Mouse (Mus musculus): Measurements from ENCODE around the gene Pced1a. TPM values are rescaled to one million over a fixed set of nuclear protein-coding genes. Genes with fewer than 3 reads are reported as not detected.

The Pced1a gene
- polyA plus RNA-seq, 1 experiment from 2014 or later: 15.9 TPM

- 56% methylated on average over 3 of the region's 3 CpGs for WGBS
- H3K4me2 ChIP-seq: peak overlapping the region; percentile 82
- peaks cover 33% of the 10 kb centered on the region for H3K4me1 ChIP-seq
- H3K9me3 ChIP-seq: no peaks in the 10 kb centered on the region
- H3K27me3 ChIP-seq: peaks cover 17% of the 10 kb centered on the region; the same call in 1 of the 2 replicates
- H3K9ac ChIP-seq: no peak overlapping the region
- no peaks in the 10 kb centered on the region for H3K36me3 ChIP-seq
- H3K27ac ChIP-seq: no peak overlapping the region
- H3K4me3 ChIP-seq: peak overlapping the region; percentile 94; the same call in 1 of the 2 replicates
- ATAC-seq (ENCODE audit: borderline replicate concordance, extremely low read depth, low FRiP score, low TSS enrichment): no peak
Observed at GRCm38 (mm10) chr2:130451727-130452090, 27.2 kb upstream of the Pced1a start.

GRCm38 (mm10) chr2:130451086-130451726, 26.7 kb upstream of the Pced1a start:
- Histone ChIP-seq H3K27ac (no peak overlapping the region), H3K9ac (peak overlapping the region; percentile 83), H3K27me3 (peaks cover 17% of the 10 kb centered on the region; the same call in 1 of the 2 replicates), H3K9me3 (no peaks in the 10 kb centered on the region), H3K4me1 (peaks cover 31% of the 10 kb centered on the region), H3K36me3 (no peaks in the 10 kb centered on the region), H3K4me3 (peak overlapping the region; percentile 94), H3K4me2 (peak overlapping the region; percentile 82)
- WGBS: 63% methylated on average over 14 of the region's 14 CpGs
- ATAC-seq (ENCODE audit: borderline replicate concordance, extremely low read depth, low FRiP score, low TSS enrichment): no peak

GRCm38 (mm10) chr2:130450434-130450796, 25.9 kb upstream of the Pced1a start:
- peak; percentile 84 for ATAC-seq (ENCODE audit: borderline replicate concordance, extremely low read depth, low FRiP score, low TSS enrichment)
- peaks cover 29% of the 10 kb centered on the region for H3K4me1 ChIP-seq
- H3K9ac ChIP-seq: peak overlapping the region; percentile 83
- H3K4me3 ChIP-seq: peak overlapping the region; percentile 94
- H3K4me2 ChIP-seq: peak overlapping the region; percentile 82
- H3K27me3 ChIP-seq: peaks cover 17% of the 10 kb centered on the region; the same call in 1 of the 2 replicates
- H3K36me3 ChIP-seq: no peaks in the 10 kb centered on the region
- H3K27ac ChIP-seq: peak overlapping the region; percentile 81
- under 1% methylated on average over 47 of the region's 47 CpGs for WGBS
- no peaks in the 10 kb centered on the region for H3K9me3 ChIP-seq

- Histone ChIP-seq H3K36me3 (no peaks in the 10 kb centered on the region), H3K4me2 (peak within 1 kb of the TSS; percentile 82), H3K27ac (peak within 1 kb of the TSS; percentile 81), H3K9ac (peak within 1 kb of the TSS; percentile 83), H3K4me1 (peaks cover 29% of the 10 kb centered on the region), H3K27me3 (peaks cover 17% of the 10 kb centered on the region; the same call in 1 of the 2 replicates), H3K4me3 (peak within 1 kb of the TSS; percentile 94), H3K9me3 (no peaks in the 10 kb centered on the region)
- peak; percentile 98 for ATAC-seq (ENCODE audit: borderline replicate concordance, extremely low read depth, low FRiP score, low TSS enrichment)
- 0% methylated on average over 50 of the region's 50 CpGs for WGBS
Observed at GRCm38 (mm10) chr2:130449794-130450433, 25.4 kb upstream of the Pced1a start, which contains the start of gene Ptpra. Gene Ptpra, plus strand, starts transcription at chr2:130450278.

GRCm38 (mm10) chr2:130449021-130449793, 24.7 kb upstream of the Pced1a start:
- WGBS: 7% methylated on average over 17 of the region's 17 CpGs
- Histone ChIP-seq H3K9me3 (no peaks in the 10 kb centered on the region), H3K27me3 (peaks cover 17% of the 10 kb centered on the region; the same call in 1 of the 2 replicates), H3K9ac (peak overlapping the region; percentile 83), H3K27ac (no peak overlapping the region), H3K36me3 (peaks cover 2% of the 10 kb centered on the region; the same call in 1 of the 2 replicates), H3K4me3 (peak overlapping the region; percentile 94), H3K4me1 (peaks cover 29% of the 10 kb centered on the region), H3K4me2 (peak overlapping the region; percentile 82)
- 0 out of 2 replicates have a peak, but pooled peaks have one; percentile 0 for ATAC-seq (ENCODE audit: borderline replicate concordance, extremely low read depth, low FRiP score, low TSS enrichment)

GRCm38 (mm10) chr2:130448449-130448848, 23.9 kb upstream of the Pced1a start:
- no peak for ATAC-seq (ENCODE audit: borderline replicate concordance, extremely low read depth, low FRiP score, low TSS enrichment)
- no peak overlapping the region for H3K27ac ChIP-seq

GRCm38 (mm10) chr2:130442162-130442561, 17.7 kb upstream of the Pced1a start:
- WGBS: 79% methylated on average over 10 of the region's 10 CpGs
- no peak overlapping the region for H3K9ac ChIP-seq
- no peaks in the 10 kb centered on the region for H3K9me3 ChIP-seq
- H3K4me1 ChIP-seq: no peaks in the 10 kb centered on the region
- H3K27me3 ChIP-seq: no peaks in the 10 kb centered on the region
- H3K4me3 ChIP-seq: no peak overlapping the region
- peaks cover 66% of the 10 kb centered on the region for H3K36me3 ChIP-seq
- ATAC-seq (ENCODE audit: borderline replicate concordance, extremely low read depth, low FRiP score, low TSS enrichment): no peak
- H3K27ac ChIP-seq: no peak overlapping the region
- no peak overlapping the region for H3K4me2 ChIP-seq

More at GRCm38 (mm10) chr2:130448449-130448848, 23.9 kb upstream of the Pced1a start:
- peaks cover 27% of the 10 kb centered on the region for H3K4me1 ChIP-seq
- no peaks in the 10 kb centered on the region for H3K9me3 ChIP-seq
- peaks cover 17% of the 10 kb centered on the region; the same call in 1 of the 2 replicates for H3K27me3 ChIP-seq
- H3K9ac ChIP-seq: no peak overlapping the region
- no peak overlapping the region for H3K4me3 ChIP-seq
- H3K36me3 ChIP-seq: peaks cover 10% of the 10 kb centered on the region
- no peak overlapping the region for H3K4me2 ChIP-seq

GRCm38 (mm10) chr2:130439840-130440480, 15.5 kb upstream of the Pced1a start:
- Histone ChIP-seq H3K4me2 (no peak overlapping the region), H3K9me3 (no peaks in the 10 kb centered on the region), H3K4me1 (no peaks in the 10 kb centered on the region), H3K27me3 (no peaks in the 10 kb centered on the region), H3K4me3 (no peak overlapping the region), H3K36me3 (peaks cover 66% of the 10 kb centered on the region), H3K9ac (no peak overlapping the region), H3K27ac (no peak overlapping the region)
- WGBS: 89% methylated on average over 4 of the region's 4 CpGs
- no peak for ATAC-seq (ENCODE audit: borderline replicate concordance, extremely low read depth, low FRiP score, low TSS enrichment)

GRCm38 (mm10) chr2:130438861-130439260, 14.4 kb upstream of the Pced1a start:
- no peak overlapping the region for H3K27ac ChIP-seq
- H3K4me1 ChIP-seq: no peaks in the 10 kb centered on the region
- peaks cover 60% of the 10 kb centered on the region for H3K36me3 ChIP-seq
- no peaks in the 10 kb centered on the region for H3K9me3 ChIP-seq
- no peak overlapping the region for H3K9ac ChIP-seq
- 94% methylated on average over 3 of the region's 3 CpGs for WGBS
- H3K27me3 ChIP-seq: no peaks in the 10 kb centered on the region
- H3K4me3 ChIP-seq: no peak overlapping the region
- no peak for ATAC-seq (ENCODE audit: borderline replicate concordance, extremely low read depth, low FRiP score, low TSS enrichment)
- no peak overlapping the region for H3K4me2 ChIP-seq

GRCm38 (mm10) chr2:130436769-130437168, 12.3 kb upstream of the Pced1a start:
- H3K9me3 ChIP-seq: no peaks in the 10 kb centered on the region
- H3K9ac ChIP-seq: no peak overlapping the region
- H3K4me2 ChIP-seq: no peak overlapping the region
- no peak for ATAC-seq (ENCODE audit: borderline replicate concordance, extremely low read depth, low FRiP score, low TSS enrichment)
- 93% methylated on average over 1 of the region's 1 CpGs for WGBS
- no peak overlapping the region for H3K4me3 ChIP-seq
- H3K27ac ChIP-seq: no peak overlapping the region
- peaks cover 40% of the 10 kb centered on the region for H3K36me3 ChIP-seq
- no peaks in the 10 kb centered on the region for H3K27me3 ChIP-seq
- no peaks in the 10 kb centered on the region for H3K4me1 ChIP-seq

- ATAC-seq (ENCODE audit: borderline replicate concordance, extremely low read depth, low FRiP score, low TSS enrichment): no peak
- H3K27me3 ChIP-seq: no peaks in the 10 kb centered on the region
- H3K9me3 ChIP-seq: no peaks in the 10 kb centered on the region
- H3K4me3 ChIP-seq: no peak overlapping the region
- no peak overlapping the region for H3K27ac ChIP-seq
- WGBS: 16% methylated on average over 4 of the region's 4 CpGs
- H3K4me1 ChIP-seq: peaks cover 3% of the 10 kb centered on the region; the same call in 1 of the 2 replicates
- H3K4me2 ChIP-seq: no peak overlapping the region
- H3K36me3 ChIP-seq: peaks cover 6% of the 10 kb centered on the region; the same call in 1 of the 2 replicates
- no peak overlapping the region for H3K9ac ChIP-seq
Observed at GRCm38 (mm10) chr2:130433152-130433551, 8.7 kb upstream of the Pced1a start.
